Mouse (Mus musculus) CD4-positive helper T cell, adult 2 months (primary cell): ENCODE measurements around the gene 4921539E11Rik.
A peak's percentile ranks its signal among the peaks of the same experiment; 100 is the strongest.

Experiments
- DNase-seq: peaks from one replicate; pipeline ENCODE4 v3.0.0-alpha.2; 2012; ENCODE audit warnings: low read depth, missing footprints, low spot score

Gene 4921539E11Rik

DNA sequence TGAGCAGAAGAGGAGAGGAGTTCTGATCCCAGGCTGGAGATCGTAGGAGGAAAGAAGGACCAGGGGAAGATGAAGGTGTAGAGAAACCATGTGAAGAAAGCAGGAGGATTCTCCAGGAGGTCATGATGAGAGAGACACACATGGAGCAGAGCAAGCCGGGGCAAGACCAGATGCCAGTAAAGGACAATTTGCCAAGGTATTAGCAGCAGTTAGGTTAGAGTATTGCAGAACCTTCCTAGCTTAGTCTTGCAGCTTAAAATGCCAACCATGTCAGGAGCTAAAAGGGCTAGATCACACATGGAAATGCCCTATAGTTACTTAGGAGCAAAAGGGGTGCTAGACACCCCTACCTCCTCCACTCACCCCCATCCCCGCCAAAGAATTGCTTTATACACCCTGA lies 43.4 kb downstream of the 4921539E11Rik start:
- no peak for DNase-seq

DNA sequence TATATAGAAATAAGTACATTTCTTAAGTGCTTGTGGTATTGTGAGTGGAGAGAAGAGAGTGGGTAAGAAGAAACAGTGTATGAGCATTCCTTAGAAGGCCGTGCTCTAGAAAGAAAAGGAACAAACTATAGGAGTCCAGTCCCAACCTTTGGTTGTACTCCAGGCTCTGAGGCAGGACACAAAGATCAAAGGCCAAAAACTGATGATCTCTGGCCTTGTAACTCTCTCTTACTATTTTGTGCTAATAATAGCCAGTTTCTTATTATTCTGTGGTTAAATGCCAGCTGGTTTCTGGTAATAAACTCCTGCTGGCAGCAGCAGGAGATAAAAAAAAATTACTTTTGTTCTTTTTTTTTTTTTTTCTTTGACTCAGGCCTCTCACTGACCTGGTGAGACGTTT lies 58.5 kb downstream of the 4921539E11Rik start:
- DNase-seq, result no peak

DNA sequence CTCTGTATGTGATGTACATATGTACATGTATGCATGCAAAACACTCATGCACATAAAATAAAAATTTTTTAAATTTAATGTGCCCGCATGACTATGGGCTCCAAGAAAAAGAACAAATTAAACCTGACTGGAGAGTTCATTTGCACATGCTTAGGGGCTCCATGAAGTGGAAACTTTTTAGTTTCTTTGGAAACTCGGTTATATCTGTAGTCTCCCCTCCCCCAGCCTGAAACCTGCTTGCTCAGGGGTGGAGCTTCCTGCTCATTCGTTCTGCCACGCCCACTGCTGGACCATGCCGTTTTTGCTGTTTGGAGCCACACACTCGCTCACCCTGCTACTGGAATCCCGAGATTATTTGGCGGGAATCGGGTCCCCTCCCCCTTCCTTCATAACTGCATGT lies 67.8 kb downstream of the 4921539E11Rik start:
- DNase-seq, result no peak

DNA sequence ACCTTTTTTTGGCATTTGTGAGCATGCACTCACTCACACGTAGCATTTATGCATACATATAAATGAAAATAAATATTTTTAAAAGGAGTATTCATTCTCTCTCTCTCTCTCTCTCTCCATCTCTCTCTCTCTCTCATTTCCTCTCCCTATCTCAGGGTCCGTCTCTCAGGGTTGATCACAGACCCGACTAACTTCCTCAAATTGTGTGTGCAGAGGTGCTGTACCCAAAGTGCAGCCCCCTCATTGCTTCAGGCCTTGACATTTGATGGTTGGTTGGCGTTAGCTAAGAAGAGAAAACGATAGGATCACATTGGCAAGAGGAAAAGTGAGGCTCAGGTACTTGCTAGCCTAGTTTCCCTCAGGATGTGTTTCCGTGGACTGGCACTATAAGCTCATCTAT lies 68.9 kb downstream of the 4921539E11Rik start:
- DNase-seq, result no peak

DNA sequence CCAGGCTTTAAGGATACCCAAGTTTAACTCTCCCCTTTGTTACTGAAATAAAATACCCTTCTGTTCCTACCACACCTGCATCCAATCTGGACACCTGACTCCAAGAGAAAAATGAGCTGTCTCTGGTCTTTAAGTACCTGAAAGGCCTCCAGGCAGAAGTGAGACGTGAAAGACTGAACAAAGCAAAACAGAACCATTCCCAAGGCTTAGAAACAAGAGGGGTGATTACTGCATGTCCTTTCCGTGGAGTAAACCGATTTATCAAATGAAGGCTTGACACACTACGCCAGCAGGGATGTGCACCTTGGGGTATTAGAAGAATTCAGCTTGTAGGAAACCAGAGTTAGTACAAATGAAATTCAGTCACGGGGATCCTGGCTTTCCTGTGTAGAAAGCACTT lies 71.7 kb downstream of the 4921539E11Rik start:
- no peak for DNase-seq

DNA sequence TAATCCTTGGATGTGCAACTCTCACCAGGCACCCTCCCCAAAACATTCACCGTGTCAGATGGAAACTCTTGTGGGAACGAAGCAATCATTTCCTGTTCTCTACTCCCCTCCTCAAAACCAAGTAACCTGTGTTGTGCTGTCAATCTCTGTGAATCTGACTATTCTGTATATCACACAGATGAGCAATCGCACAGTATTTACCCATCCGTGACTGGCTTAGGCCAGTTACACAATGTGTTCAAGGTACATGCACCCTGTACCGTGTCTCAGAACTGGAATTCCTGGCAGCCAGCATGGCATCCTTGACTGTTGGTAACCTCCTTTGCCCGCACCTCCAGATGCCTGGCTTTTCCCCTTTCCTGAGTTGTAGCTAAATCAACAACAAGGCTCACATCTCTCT lies 74.6 kb downstream of the 4921539E11Rik start:
- DNase-seq, result peak; percentile 32

DNA sequence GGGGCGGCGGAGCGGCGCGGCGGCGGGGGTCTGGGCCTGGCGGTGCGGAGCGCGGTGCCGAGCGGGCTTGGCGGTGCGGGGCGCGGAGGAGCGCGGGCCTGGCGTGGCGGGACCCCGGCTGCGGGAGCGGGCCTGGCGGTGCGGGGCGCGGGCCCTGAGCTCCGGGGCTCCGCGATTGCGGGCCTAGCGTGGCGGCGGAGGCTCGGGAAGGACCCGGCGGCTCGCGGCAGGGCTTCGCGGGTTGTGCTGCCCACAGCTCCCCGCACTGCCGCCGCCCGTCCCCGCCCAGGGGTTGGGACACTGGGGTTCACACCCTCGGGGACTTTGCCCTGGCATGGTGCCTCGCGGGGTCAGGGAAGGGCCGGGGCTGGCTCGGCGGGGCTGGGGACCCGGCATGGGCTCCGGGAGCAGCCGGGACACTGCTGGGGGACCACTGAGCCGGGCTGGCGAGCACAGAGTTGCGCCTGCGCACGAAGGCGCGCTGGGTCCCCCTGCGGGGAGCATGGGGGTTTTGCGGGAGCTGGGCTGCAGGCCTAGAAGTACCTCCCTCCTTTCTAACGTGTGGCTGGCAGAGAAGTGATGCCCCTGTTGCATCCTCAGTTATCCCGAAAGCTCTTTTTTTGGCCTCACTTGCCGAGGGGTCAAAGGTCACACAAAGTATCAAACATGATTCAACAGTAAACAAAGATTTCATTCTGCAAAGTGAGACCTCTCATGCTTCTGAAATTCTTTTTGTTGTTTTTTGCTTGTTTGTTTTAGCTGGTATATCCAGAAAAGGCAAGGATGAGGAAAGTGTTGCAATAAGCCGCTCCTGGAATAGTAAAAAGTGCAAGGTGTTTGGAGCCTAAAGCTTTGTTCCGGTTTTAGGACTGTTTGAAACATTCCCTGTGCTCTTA lies 75.5 kb downstream of the 4921539E11Rik start, which contains the start of gene Slc35d1:
Gene Slc35d1 (minus strand): TSS at position 240 of the 896 bp plus-strand sequence.
- peak; percentile 82 for DNase-seq

DNA sequence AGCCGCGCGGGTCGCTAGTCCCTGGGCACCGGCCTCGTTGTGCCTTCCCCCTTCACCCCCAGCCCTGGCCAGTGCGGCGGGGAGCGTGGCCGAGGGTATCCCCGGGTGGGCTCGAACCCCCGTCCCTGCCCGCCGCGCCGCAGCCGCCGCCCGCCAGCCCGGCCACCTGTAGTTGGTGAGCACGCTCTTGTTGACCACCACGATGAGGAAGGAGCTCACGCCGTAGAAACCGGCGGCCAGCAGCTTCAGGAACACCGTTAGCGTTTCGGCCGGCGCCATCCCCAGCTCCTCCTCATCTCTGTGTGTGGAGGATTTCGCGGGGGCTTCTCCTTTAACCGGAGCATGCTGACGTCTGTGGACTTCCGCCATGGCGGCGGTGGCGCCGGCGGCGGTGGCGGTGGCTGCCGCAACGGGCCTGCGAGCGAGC lies 76.2 kb downstream of the 4921539E11Rik start:
- DNase-seq, result peak; percentile 80

DNA sequence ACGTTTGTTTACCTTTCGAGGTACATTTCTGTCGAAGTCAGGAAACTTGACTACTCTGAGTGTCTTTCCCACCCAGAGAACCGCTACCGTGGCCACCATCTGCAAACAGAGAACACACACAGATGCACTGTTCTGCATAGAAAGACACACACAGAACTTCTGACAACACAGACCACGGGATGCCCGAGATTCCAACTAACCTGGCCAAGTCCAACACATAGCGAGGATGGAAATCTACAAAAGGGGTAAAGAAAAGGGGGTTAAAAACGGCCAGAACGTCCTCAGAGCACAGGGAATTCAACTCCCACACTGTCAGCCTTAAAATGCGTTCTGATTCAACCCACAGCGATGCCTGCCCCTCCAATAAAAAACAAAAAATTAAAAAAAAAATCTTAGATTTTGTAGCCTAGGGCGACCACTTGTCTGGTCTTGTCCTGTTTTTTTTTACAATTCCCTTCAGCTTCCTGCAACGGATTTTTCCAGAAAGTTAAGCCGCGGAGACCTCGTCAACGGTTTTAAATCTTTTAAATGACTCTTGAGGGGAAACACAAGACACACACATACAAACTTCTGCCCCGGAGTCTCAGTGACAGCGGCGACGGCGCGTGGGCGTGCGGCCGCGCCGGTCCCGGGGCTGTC lies 76.7 kb downstream of the 4921539E11Rik start:
- DNase-seq, result peak; percentile 67

DNA sequence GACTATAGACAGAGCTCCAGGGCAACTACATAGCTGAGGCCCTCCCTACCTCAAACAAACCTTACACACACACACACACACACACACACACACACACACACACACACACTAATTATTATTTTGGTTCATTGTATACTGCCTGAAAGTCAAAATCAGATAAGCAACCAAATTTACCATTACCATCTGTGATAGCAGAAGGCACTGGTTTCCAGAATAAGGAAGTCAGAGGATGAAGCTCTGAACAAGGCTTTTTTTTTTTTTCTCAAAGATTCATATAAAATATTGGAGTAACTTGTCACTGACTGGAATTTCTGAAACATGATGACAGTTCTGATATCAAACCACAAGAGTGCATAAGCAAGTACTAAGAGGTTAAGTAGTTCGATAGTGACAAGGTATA lies 82.1 kb downstream of the 4921539E11Rik start:
- no peak for DNase-seq

DNA sequence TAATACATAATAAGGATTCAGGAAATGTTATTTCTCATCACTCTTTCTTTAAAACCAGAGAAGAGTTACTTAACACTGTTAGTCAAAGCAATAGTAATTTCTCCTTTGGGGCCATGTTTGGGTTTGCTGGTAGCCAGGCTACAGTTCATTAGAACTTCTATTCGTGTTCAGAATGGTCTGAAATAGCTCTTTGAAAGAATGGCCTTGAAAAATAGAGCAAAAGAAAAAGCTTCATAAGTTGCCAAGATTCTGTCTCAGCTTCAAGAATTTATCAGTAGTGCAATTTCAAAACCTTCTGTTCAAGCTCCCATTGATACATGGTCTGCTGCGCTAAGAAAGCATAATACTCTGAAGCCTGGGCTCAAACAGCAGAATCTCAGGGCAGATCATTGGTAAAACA lies 87.0 kb downstream of the 4921539E11Rik start:
- no peak for DNase-seq

DNA sequence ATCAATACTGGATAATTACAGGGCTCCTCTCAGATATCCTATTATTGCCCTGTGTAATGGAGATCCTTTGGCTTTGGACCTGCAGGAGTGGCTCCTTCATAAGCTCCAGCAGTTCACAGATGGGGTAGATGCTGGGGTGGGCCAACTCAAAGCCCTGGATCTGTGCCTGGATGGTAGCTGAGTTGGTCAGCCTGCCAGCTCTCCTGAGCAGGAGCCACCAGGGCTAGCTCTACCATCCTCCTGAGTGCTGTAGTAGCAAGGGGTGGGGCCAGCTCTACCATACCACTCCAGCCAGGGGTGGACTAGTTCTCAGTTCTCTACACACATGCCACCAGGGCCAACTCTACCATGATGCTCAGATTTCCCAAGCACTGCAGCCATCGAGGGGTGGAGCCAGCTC lies 90.6 kb downstream of the 4921539E11Rik start:
- no peak for DNase-seq

DNA sequence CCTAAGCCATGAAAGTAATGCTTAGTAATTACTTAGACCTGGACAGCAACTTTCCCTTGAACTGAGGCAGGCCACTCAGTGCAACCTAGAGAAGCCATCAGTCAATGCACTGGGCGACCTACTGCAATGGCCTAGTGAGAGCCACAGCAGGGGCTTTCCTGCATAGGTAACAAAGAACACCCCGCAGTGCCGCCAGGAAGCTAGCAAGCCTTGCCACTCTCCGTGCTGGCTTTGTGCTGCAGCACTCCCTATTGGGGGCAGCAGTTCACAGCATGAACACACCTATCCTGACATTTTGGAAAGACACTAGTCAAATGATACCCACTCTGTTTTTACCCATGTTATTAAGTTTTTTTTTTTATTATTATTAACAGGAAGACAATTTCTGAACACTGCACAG lies 91.6 kb downstream of the 4921539E11Rik start:
- no peak for DNase-seq

DNA sequence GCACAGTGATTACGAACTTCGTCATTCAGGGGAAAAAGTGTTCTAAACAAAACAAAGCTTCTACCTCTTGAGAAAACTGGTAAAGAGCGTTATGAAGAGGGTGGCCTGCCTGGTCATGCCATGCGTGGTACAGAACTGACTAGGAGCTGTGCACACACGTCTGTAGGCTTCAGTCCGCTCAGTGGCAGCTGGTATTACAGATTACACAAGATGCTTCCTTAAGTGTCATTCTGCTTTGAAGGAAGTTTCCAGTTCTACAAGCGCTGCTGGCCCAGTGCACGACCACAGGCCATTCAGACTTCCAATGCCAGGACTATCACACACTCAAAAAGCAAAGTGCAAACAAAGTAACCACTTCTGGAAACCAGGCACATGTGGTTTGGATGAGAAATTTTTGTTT lies 93.3 kb downstream of the 4921539E11Rik start:
- DNase-seq, result no peak

DNA sequence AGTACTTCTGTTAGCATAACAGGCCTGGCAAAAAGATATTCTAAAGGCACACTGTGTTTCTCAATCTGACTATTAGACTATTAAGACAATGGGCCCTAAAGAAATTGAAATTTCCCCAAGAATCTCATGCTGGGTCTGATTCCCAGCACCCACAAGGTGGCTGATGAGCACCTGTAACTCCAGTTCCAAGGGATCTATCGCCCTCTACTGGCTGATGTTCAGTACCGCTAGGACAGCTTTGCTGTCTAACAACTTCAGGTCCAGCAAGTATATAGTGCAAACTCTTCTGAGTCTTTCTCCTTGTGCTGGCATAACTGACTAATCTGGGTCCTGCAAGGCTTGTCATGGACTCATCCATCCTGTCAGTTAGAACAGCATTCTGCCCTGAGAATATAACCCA lies 98.2 kb downstream of the 4921539E11Rik start:
- no peak for DNase-seq

DNA sequence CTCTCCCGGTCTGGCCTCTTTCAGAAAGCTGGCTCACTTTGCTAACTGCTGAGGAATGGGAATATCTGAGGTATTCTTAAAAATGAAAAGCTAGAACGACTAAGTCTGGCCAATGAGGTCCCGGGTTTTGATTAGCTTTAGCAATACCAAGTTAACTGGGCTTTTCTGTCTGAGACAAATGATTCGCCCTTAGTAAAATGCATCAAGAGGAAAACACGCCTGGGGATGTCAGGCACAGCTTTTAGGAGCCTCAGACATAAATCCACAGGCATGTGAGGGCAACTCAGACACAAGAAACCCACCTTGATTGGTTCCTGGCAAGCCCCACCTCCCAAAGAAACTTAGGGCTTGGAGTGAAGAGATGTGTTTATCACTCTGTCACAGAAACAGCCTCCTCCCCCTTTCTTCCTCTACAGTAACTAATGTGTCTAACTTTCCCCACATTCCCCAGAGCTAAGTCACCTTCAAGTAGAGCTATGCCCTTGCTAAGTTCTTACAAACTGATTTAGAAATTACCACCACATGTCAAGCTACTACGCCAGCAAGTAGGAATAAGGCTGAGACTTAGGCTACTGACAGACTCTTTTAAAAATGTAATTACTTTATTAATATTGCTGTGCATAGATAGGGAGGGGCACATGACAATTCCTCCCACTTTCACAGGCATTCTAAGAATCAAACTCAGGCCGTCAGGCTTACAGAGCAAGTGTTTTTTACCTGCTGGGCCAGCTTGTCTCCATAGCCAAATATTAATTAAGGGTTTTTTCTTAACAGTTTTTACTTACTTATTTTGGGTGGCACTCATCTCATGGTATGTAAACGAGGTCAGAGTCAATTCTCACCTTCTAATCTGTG lies 101.7 kb downstream of the 4921539E11Rik start:
- DNase-seq, result no peak
